Mouse (Mus musculus) spleen, postnatal 4 days (tissue): ENCODE measurements around the gene Eif2b3.

ENCODE experiments used
- DNase-seq, 2 experiments: peaks; one replicate each; pipeline ENCODE4 v3.0.0; 2022; ENCODE audit warnings: low spot score in 2 of 2

Eif2b3 gene

GRCm38 (mm10) chr4:117122209-117122608, 103.0 kb downstream of the Eif2b3 start:
- DNase-seq = peak in 1 of 2 experiments; percentile 60

DNA sequence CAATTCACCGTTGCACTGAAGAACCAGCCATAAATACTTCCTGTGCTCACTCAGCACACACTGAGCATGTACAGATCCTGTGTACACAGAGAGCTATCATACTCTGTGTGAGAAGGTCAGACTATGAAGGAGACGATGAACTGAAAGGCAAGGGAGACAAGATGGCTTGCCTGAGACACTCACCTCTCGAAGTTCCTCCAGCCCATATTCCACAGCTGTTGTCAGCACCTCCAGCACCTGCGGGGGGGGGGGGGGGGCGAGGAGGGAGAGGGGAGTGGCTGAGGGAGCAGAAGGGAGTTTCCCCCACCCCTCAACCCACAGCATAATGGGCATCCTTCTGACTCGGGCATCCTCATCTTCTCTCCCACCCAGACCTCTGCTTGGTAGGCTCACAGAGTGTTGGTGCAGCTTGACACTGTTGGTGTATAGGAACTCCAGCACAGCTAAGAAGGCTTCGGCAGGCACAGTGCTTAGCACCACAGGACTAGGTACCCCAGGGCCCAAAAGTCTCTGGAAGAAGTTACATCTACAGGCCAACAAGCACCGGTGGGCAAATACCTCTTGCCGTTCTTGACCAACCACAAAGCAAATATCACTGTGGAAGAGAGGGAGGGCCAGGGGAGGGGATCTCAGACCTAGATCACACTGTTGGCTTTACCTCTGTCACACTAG, 104.5 kb downstream of the Eif2b3 start:
- no peak for DNase-seq

GRCm38 (mm10) chr4:117124218-117124517, 105.0 kb downstream of the Eif2b3 start:
- no peak for DNase-seq

GRCm38 (mm10) chr4:117124518-117125347, 105.5 kb downstream of the Eif2b3 start:
- peak; percentile 57 to 77 for DNase-seq

GRCm38 (mm10) chr4:117125348-117125909, 106.2 kb downstream of the Eif2b3 start, which contains the start of gene Btbd19:
Gene Btbd19, minus strand, starts transcription at chr4:117125725.
- DNase-seq = no peak

- DNase-seq = peak in 1 of 2 experiments; percentile 52
Observed at GRCm38 (mm10) chr4:117125910-117126674, 106.9 kb downstream of the Eif2b3 start.

DNA sequence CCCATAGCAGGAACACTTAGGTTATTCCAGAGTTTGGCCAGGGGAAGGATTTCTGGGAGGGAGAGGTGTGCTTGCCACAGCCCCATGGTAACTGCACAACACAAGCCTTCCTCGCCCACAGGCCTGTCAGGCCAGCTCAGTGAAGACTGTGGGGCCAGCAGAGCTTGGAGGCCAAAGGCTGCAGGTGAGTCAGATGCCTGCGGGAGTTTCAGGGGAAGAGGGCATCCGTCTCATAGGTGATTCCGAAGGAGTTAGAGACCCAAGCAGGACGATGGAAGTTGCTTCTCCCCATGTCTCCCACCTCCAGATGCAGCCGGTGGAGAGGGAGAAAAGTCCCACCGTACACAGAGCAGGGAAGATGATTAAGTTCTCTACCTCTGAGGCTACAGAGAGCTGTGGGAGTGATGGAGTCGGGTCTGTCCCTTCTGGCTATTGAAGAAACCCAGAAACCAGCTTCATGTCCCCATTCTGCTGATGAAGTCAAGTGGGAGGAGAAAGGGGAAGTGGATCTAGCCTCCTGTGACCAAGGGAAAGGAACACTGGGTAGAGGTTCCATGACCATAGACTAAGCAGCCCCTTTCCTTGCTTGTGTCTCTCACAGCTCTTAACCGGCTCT, 107.6 kb downstream of the Eif2b3 start, which contains the start of gene Tctex1d4:
TSS of gene Tctex1d4 (plus strand) at position 120 of the 616 bp plus-strand sequence.
- peak in 1 of 2 experiments; percentile 63 for DNase-seq

DNA sequence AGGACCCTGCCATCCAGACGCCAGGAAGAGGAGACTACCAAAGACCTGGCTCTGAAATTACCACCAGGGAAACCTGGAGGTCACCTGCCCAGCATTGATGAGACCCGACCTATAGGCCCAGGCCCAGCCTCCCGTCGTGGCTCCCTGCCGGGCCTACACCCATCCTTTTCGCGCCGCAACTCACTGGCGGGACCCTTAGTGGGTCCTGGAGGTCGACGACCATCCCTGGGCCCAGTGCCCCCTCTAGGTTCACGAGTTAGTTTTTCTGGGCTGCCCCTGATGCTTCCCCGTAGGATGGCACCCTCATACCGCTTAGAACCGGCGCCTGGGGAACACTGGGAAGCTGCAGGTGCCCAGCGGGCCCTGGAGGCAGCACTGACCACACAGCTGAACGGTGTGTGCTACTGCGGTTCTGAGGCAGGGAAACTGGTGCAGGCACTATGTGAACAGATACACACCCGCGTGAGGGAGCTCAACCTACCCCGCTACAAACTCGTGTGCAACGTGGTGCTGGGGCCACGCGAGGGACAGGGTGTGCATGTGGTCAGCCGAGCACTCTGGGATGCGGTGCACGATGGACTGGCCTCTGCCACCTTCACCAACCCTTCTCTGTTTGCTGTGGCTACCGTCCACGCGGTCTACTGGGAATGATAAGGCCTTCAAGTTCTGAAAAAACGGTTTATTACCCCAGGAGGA, 108.9 kb downstream of the Eif2b3 start:
- no peak for DNase-seq

DNA sequence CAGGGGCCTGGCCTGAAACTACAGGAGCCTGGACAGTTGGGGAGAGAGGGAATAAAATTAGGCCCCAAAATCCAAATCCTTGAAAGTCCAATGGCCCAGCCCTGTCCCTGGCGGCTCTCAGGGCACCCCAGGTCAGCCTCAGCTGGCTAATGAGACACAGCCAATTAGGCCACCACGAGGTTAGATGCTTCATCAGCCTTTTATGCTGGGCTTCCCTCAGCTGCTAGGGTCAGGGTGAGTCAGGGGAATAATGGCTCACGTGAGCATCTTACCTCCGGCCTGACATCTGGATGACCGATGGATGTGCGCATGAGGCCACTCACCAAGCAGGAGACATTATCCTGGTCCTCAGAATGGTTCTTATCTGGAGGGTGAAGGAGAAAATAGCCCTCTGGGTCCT, 111.6 kb downstream of the Eif2b3 start:
- DNase-seq = no peak

GRCm38 (mm10) chr4:117131198-117131597, 112.0 kb downstream of the Eif2b3 start:
- DNase-seq = no peak

DNA sequence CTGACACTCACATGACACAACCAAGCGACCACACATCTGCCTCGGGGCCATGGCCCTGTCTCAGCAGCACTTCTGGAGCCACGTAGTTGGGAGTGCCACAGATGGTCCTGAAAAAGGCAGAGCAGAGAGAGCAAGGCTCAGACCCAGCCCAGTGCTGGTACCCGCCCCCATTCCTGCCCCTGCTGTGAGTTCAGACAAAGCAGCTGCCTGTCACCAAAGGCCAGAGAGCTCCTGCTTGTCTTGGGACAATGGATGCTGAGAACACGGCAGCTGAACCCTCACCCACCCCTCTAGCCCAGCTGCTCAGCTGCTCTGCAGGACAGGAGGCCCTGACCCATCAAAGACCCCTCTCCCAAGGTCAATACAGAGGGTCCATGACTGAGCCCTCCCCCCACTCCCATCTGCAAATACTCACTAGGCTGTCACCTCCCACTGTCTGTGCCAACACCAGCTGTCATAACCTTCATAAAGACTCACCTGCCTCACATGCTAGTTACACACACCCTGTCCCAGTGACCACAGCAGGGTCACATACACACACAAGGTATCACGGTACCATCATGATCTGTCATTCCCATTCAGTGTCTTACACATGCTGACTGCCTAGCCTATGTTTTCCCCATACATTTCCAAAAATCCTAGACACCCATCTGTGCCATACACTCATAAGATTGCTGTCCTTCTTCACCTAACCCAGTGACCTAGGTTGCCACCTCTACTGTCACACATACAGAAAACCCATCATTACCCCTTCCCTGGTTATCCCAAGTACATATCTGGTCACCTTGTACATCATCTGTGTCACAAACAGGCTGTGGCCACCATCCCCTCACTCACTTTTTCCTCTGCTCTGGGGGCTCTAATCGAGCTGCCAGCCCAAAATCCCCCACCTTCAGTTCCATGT, 112.9 kb downstream of the Eif2b3 start:
- DNase-seq = no peak

DNA sequence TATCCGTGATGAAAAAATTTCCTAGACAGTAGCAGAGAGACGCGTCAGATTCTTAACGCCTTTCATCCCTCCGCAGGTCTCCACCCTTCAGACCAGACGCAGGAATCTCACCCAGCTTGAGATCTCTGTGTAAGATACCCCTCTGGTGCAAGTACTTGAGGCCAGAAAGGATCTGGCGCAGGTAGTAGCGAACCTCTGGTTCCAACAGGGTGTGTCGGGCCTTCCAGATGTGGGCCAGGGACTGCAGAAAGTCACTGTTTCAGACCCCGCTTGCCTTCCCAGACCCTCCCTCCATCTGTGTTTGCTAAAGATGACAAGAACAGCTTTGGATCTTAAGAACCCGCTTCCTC, 113.6 kb downstream of the Eif2b3 start:
- no peak for DNase-seq

- DNase-seq = no peak
Observed at GRCm38 (mm10) chr4:117133366-117133796, 114.2 kb downstream of the Eif2b3 start.

GRCm38 (mm10) chr4:117133817-117134600, 114.8 kb downstream of the Eif2b3 start, which contains the start of gene Plk3:
Gene Plk3, minus strand, starts transcription at chr4:117133963.
- DNase-seq = peak; percentile 95 to 97

DNA sequence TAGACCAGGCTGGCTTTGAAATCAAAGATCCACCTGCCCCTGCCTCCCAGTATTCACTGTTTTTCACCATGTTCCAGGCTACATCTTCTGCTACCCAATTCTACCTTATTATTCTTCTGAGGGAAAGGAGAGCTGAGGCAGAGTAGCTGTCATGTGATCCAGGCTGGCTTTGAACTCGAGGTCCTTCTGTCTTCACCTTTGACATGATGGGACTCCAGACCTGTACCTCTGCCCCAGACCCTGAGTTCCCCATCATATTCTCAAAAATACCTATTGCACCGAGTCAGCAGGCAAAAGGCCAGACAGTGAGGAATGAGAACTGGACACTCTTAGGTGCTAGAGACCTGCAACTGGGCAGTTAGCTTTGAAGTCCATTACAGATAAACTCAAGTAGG, 115.4 kb downstream of the Eif2b3 start:
- no peak for DNase-seq

- no peak for DNase-seq
Observed at GRCm38 (mm10) chr4:117136034-117136433, 116.8 kb downstream of the Eif2b3 start.
